Mouse (Mus musculus) ES-E14 (cell line): Measurements from ENCODE around the gene Ankrd33. TPM values are rescaled to one million over a fixed set of nuclear protein-coding genes. Genes with fewer than 3 reads are reported as not detected.

ENCODE experiments used
- DNase-seq: peaks from one replicate; pipeline ENCODE4 v3.0.0-alpha.2; 2013; ENCODE audit warnings: low read depth, low spot score
- H3K27ac ChIP-seq: 2 replicates; pipeline ENCODE4 v1.5.1; 2012; ENCODE audit warnings: low read depth, mild to moderate bottlenecking, low read length, moderate library complexity, mixed read lengths; ENCODE audit not compliant: poor library complexity, insufficient read depth, severe bottlenecking
- H3K36me3 ChIP-seq: 2 replicates; pipeline ENCODE4 v1.6.1; 2012; ENCODE audit warnings: mild to moderate bottlenecking, low read length, moderate library complexity, mixed read lengths; ENCODE audit not compliant: control insufficient read depth, poor library complexity, insufficient read depth, severe bottlenecking
- H3K4me1 ChIP-seq, 2 experiments: fragments of 150-350 bp in 1 of 2; sonication (generic) in 1 of 2; 2 replicates each; pipeline ENCODE4 v1.6.1; 2012; ENCODE audit warnings: low read length in 2 of 2, mild to moderate bottlenecking in 1 of 2, mixed read lengths in 1 of 2; ENCODE audit not compliant: control insufficient read depth in 2 of 2, insufficient read depth in 2 of 2, poor library complexity in 1 of 2
- H3K4me3 ChIP-seq, 2 experiments: fragments of 150-350 bp in 1 of 2; sonication (generic) in 1 of 2; 2 replicates each; pipeline ENCODE4 v1.5.1; 2012; ENCODE audit warnings: low read length in 2 of 2, low read depth in 1 of 2, mild to moderate bottlenecking in 1 of 2, mixed read lengths in 1 of 2; ENCODE audit not compliant: insufficient read depth in 1 of 2, poor library complexity in 1 of 2, severe bottlenecking in 1 of 2
- H3K9ac ChIP-seq: 2 replicates; pipeline ENCODE4 v1.6.1; 2012; ENCODE audit warnings: low read depth, mild to moderate bottlenecking, low read length, mixed read lengths; ENCODE audit not compliant: poor library complexity, insufficient read depth, severe bottlenecking
- H3K9me3 ChIP-seq: fragments of 150-350 bp; sonication (generic); 2 replicates; pipeline ENCODE4 v1.6.1; 2012; ENCODE audit warnings: low read depth, mild to moderate bottlenecking, low read length; ENCODE audit not compliant: control insufficient read depth, insufficient read depth
- CHD2 ChIP-seq: IDR thresholded peaks from 2 replicates; pipeline ENCODE4 v1.6.1; 2014; ENCODE audit warnings: mild to moderate bottlenecking, low read depth, low read length, inconsistent platforms
- HCFC1 ChIP-seq: IDR thresholded peaks from 2 replicates; pipeline ENCODE4 v1.6.1; 2012; ENCODE audit warnings: low read length, inconsistent platforms, borderline replicate concordance; ENCODE audit not compliant: insufficient read depth
- MAFK ChIP-seq: IDR thresholded peaks from 2 replicates; pipeline ENCODE4 v1.6.1; 2014; ENCODE audit warnings: mild to moderate bottlenecking, low read depth, low read length, inconsistent platforms; ENCODE audit not compliant: insufficient read depth
- ZC3H11A ChIP-seq: IDR thresholded peaks from 2 replicates; pipeline ENCODE4 v1.6.1; 2012; ENCODE audit warnings: low read depth, mild to moderate bottlenecking, inconsistent platforms, low read length, borderline replicate concordance
- ZNF384 ChIP-seq: IDR thresholded peaks from 2 replicates; pipeline ENCODE4 v1.6.1; 2012; ENCODE audit warnings: low read depth, low read length, inconsistent platforms
- in situ Hi-C, 2 experiments: fragments of 600-800 bp; cut with MboI; formaldehyde crosslinking; loops; one replicate each; pipeline ENCODE4 v1.15.1; 2025; ENCODE audit warnings: low sequenced_read_pairs in 2 of 2, inconsistent platforms in 1 of 2; ENCODE audit not compliant: unreplicated experiment in 2 of 2
- total RNA-seq: library from RNA; depleted of rRNA; stranded (reverse); fragments of 300-350 nt; gene quantifications from 2 replicates; pipeline ENCODE4 v1.2.3, GENCODE M21; 2012

The Ankrd33 gene
- total RNA-seq, 1 experiment, result not detected

DNA sequence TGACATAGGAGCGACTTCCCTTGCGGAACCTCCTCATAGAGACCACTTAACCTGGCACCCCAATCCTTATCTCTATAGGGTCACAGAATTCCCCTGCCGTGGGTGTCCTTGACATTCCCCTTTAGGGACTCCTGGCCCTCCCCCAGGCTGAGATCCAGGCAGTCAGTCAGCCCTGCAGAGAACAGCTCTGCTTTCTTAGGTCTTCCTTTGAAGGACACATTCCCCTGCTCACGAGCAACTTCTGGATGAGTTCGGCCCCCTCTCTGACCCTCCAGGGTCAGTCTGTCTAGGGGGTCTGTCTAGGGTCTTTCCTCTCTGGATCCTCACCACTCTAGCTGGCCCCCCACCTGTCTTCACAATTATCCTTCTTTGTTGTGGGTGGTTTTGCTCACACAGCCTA, 13.9 kb downstream of the Ankrd33 start:
- peaks cover 7 to 31% of the 10 kb centered on the region in 2 experiments; a peak in 3 of 4 replicates for H3K4me1 ChIP-seq
- no peak overlapping the region for H3K9ac ChIP-seq
- DNase-seq, result no peak
- no peaks in the 10 kb centered on the region for H3K9me3 ChIP-seq
- TF ChIP-seq ZC3H11A (no peak), HCFC1 (no peak), ZNF384 (no peak), CHD2 (no peak), MAFK (no peak)
- in situ Hi-C loops, result no loop called here
- H3K27ac ChIP-seq, result no peak overlapping the region
- no peaks in the 10 kb centered on the region for H3K36me3 ChIP-seq
- H3K4me3 ChIP-seq, result peak overlapping the region in 1 of 2 experiments; percentile 54; a peak in 1 of 4 replicates

- Histone ChIP-seq H3K4me1 (peaks cover 7 to 34% of the 10 kb centered on the region in 2 experiments; a peak in 3 of 4 replicates), H3K9me3 (no peaks in the 10 kb centered on the region), H3K36me3 (no peaks in the 10 kb centered on the region), H3K4me3 (no peak overlapping the region), H3K27ac (no peak overlapping the region), H3K9ac (no peak overlapping the region)
- in situ Hi-C loops, result no loop called here
- TF ChIP-seq MAFK, result no peak
- no peak for TF ChIP-seq ZNF384
- no peak for TF ChIP-seq HCFC1
- no peak for TF ChIP-seq ZC3H11A
- TF ChIP-seq CHD2, result no peak
- no peak for DNase-seq
Measured at GRCm38 (mm10) chr15:101131498-101131897, 15.9 kb downstream of the Ankrd33 start.

- in situ Hi-C loops, result no loop called here
- Histone ChIP-seq H3K27ac (no peak overlapping the region), H3K36me3 (no peaks in the 10 kb centered on the region), H3K9ac (no peak overlapping the region), H3K4me3 (no peak overlapping the region), H3K9me3 (no peaks in the 10 kb centered on the region), H3K4me1 (peaks cover 7 to 34% of the 10 kb centered on the region in 2 experiments)
- TF ChIP-seq ZC3H11A (no peak), CHD2 (no peak), ZNF384 (no peak), MAFK (no peak), HCFC1 (no peak)
- no peak for DNase-seq
Measured at GRCm38 (mm10) chr15:101132041-101132440, 16.5 kb downstream of the Ankrd33 start.

DNA sequence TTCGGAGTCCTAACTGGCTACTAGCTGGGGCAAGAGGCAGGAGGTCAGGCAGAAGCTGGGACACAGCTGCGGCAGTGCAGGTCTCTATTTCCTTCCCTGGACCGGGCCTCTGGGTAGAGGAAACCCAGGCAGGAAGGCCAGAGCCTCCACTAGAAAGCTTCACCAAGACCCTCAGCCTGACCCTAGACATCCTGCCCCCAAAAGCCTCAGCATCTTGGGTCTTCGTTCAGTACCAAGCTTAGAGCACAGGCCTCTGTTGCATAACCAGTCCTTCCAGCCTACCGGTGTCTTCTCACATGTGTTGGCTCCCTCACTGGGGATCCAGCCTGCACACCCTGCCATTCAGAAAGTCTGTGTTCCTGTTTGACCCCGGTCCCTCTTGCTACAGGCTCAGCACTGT, 17.2 kb downstream of the Ankrd33 start:
- Histone ChIP-seq H3K27ac (no peak overlapping the region), H3K9me3 (no peaks in the 10 kb centered on the region), H3K4me3 (no peak overlapping the region), H3K4me1 (peaks cover 10 to 35% of the 10 kb centered on the region in 2 experiments), H3K9ac (no peak overlapping the region), H3K36me3 (no peaks in the 10 kb centered on the region)
- in situ Hi-C loops, result no loop called here
- TF ChIP-seq ZNF384, result no peak
- no peak for TF ChIP-seq CHD2
- no peak for TF ChIP-seq ZC3H11A
- TF ChIP-seq HCFC1, result no peak
- TF ChIP-seq MAFK, result no peak
- no peak for DNase-seq
